Mouse (Mus musculus): ENCODE measurements at regions not wholly inside any gene's neighbourhood (a gene's known extent, or its start where the extent isn't known, plus 50 kb on each side); places are given as distances from the start of the nearest gene placed in this dataset.

GRCm38 (mm10) chr3:52739526-52739925 is 277.5 kb downstream of the Cog6 start:
- Histone ChIP-seq H3K27me3 (peaks cover 7% of the 10 kb centered on the region; the same call in 1 of the 2 replicates), H3K9ac (no peak overlapping the region), H3K36me3 (no peaks in the 10 kb centered on the region), H3K4me3 (no peak overlapping the region), H3K27ac (no peak overlapping the region), H3K4me2 (no peak overlapping the region), H3K4me1 (replicated peaks) (peaks cover 22% of the 10 kb centered on the region), H3K9me3 (no peaks in the 10 kb centered on the region)
- whole genome bisulfite sequencing, result 83% methylated on average over 4 of the region's 4 CpGs
- ATAC-seq (ENCODE audit: low FRiP score), result no peak

- Histone ChIP-seq H3K9ac (no peak overlapping the region), H3K36me3 (no peaks in the 10 kb centered on the region), H3K27ac (no peak overlapping the region), H3K4me3 (no peak overlapping the region), H3K4me1 (replicated peaks) (peaks cover 22% of the 10 kb centered on the region), H3K4me2 (no peak overlapping the region), H3K27me3 (0 out of 2 replicates have a peak, but pooled peaks cover 2% of the 10 kb centered on the region), H3K9me3 (no peaks in the 10 kb centered on the region)
- ATAC-seq (ENCODE audit: low FRiP score), result no peak
- 63% methylated on average over 5 of the region's 5 CpGs for WGBS
Measured at GRCm38 (mm10) chr3:52738386-52738785, 278.7 kb downstream of the Cog6 start.

GRCm38 (mm10) chr3:52735939-52736338 is 281.1 kb downstream of the Cog6 start:
- 94% methylated on average over 7 of the region's 7 CpGs for WGBS
- no peak overlapping the region for H3K9ac ChIP-seq
- H3K4me2 ChIP-seq, result no peak overlapping the region
- no peak for ATAC-seq (ENCODE audit: low FRiP score)
- no peak overlapping the region for H3K4me3 ChIP-seq
- no peaks in the 10 kb centered on the region for H3K36me3 ChIP-seq
- H3K27me3 ChIP-seq, result no peaks in the 10 kb centered on the region
- no peaks in the 10 kb centered on the region for H3K9me3 ChIP-seq
- no peak overlapping the region for H3K27ac ChIP-seq
- peaks cover 15% of the 10 kb centered on the region for H3K4me1 ChIP-seq (replicated peaks)

- Histone ChIP-seq H3K27me3 (no peaks in the 10 kb centered on the region), H3K27ac (no peak overlapping the region), H3K9ac (no peak overlapping the region), H3K4me1 (replicated peaks) (no peaks in the 10 kb centered on the region), H3K4me2 (no peak overlapping the region), H3K9me3 (no peaks in the 10 kb centered on the region), H3K4me3 (no peak overlapping the region), H3K36me3 (no peaks in the 10 kb centered on the region)
- ATAC-seq (ENCODE audit: low FRiP score), result no peak
Measured at GRCm38 (mm10) chr3:52731941-52732340, 285.1 kb downstream of the Cog6 start.

GRCm38 (mm10) chr3:52731491-52731890 is 285.5 kb downstream of the Cog6 start:
- ATAC-seq (ENCODE audit: low FRiP score), result no peak
- Histone ChIP-seq H3K4me1 (replicated peaks) (no peaks in the 10 kb centered on the region), H3K4me2 (no peak overlapping the region), H3K9me3 (no peaks in the 10 kb centered on the region), H3K27me3 (no peaks in the 10 kb centered on the region), H3K9ac (no peak overlapping the region), H3K36me3 (no peaks in the 10 kb centered on the region), H3K4me3 (no peak overlapping the region), H3K27ac (no peak overlapping the region)
- 88% methylated on average over 3 of the region's 3 CpGs for WGBS

- 84% methylated on average over 3 of the region's 3 CpGs for WGBS
- H3K36me3 ChIP-seq, result no peaks in the 10 kb centered on the region
- no peak for ATAC-seq (ENCODE audit: low FRiP score)
Measured at GRCm38 (mm10) chr3:52729731-52730130, 287.3 kb downstream of the Cog6 start.

GRCm38 (mm10) chr3:52728860-52729259 is 288.2 kb downstream of the Cog6 start:
- no peaks in the 10 kb centered on the region for H3K4me1 ChIP-seq (replicated peaks)
- no peak overlapping the region for H3K4me2 ChIP-seq
- no peak overlapping the region for H3K27ac ChIP-seq
- no peaks in the 10 kb centered on the region for H3K36me3 ChIP-seq
- H3K9me3 ChIP-seq, result no peaks in the 10 kb centered on the region
- 77% methylated on average over 6 of the region's 6 CpGs for WGBS
- no peak overlapping the region for H3K4me3 ChIP-seq
- no peak overlapping the region for H3K9ac ChIP-seq
- no peaks in the 10 kb centered on the region for H3K27me3 ChIP-seq
- ATAC-seq (ENCODE audit: low FRiP score), result no peak

More at GRCm38 (mm10) chr3:52729731-52730130, 287.3 kb downstream of the Cog6 start:
- no peak overlapping the region for H3K4me3 ChIP-seq
- H3K27me3 ChIP-seq, result no peaks in the 10 kb centered on the region
- H3K27ac ChIP-seq, result no peak overlapping the region
- no peak overlapping the region for H3K9ac ChIP-seq
- H3K4me2 ChIP-seq, result no peak overlapping the region
- H3K9me3 ChIP-seq, result no peaks in the 10 kb centered on the region
- no peaks in the 10 kb centered on the region for H3K4me1 ChIP-seq (replicated peaks)

- no peak for ATAC-seq (ENCODE audit: low FRiP score)
- no peaks in the 10 kb centered on the region for H3K27me3 ChIP-seq
- H3K4me2 ChIP-seq, result no peak overlapping the region
- 97% methylated on average over 5 of the region's 5 CpGs for WGBS
- H3K27ac ChIP-seq, result no peak overlapping the region
- H3K4me1 ChIP-seq (replicated peaks), result no peaks in the 10 kb centered on the region
- no peaks in the 10 kb centered on the region for H3K36me3 ChIP-seq
- no peak overlapping the region for H3K4me3 ChIP-seq
- no peak overlapping the region for H3K9ac ChIP-seq
- no peaks in the 10 kb centered on the region for H3K9me3 ChIP-seq
Measured at GRCm38 (mm10) chr3:52728426-52728825, 288.6 kb downstream of the Cog6 start.

- Histone ChIP-seq H3K36me3 (no peaks in the 10 kb centered on the region), H3K4me2 (no peak overlapping the region), H3K27me3 (no peaks in the 10 kb centered on the region), H3K9me3 (no peaks in the 10 kb centered on the region), H3K27ac (no peak overlapping the region), H3K4me1 (replicated peaks) (no peaks in the 10 kb centered on the region), H3K9ac (no peak overlapping the region), H3K4me3 (no peak overlapping the region)
- 91% methylated on average over 3 of the region's 3 CpGs for WGBS
- no peak for ATAC-seq (ENCODE audit: low FRiP score)
Measured at GRCm38 (mm10) chr3:52724354-52724753, 292.7 kb downstream of the Cog6 start.

GRCm38 (mm10) chr3:52722946-52723345 is 294.1 kb downstream of the Cog6 start:
- Histone ChIP-seq H3K9ac (no peak overlapping the region), H3K36me3 (no peaks in the 10 kb centered on the region), H3K27me3 (no peaks in the 10 kb centered on the region), H3K9me3 (no peaks in the 10 kb centered on the region), H3K4me3 (no peak overlapping the region), H3K4me1 (replicated peaks) (no peaks in the 10 kb centered on the region), H3K27ac (no peak overlapping the region), H3K4me2 (no peak overlapping the region)
- 94% methylated on average over 2 of the region's 2 CpGs for WGBS
- no peak for ATAC-seq (ENCODE audit: low FRiP score)

- ATAC-seq (ENCODE audit: low FRiP score), result no peak
- Histone ChIP-seq H3K36me3 (no peaks in the 10 kb centered on the region), H3K9ac (no peak overlapping the region), H3K9me3 (no peaks in the 10 kb centered on the region), H3K4me2 (no peak overlapping the region), H3K27ac (no peak overlapping the region), H3K4me1 (replicated peaks) (no peaks in the 10 kb centered on the region), H3K27me3 (peaks cover 3% of the 10 kb centered on the region; the same call in 1 of the 2 replicates), H3K4me3 (no peak overlapping the region)
- WGBS, result 87% methylated on average over 3 of the region's 3 CpGs
Measured at GRCm38 (mm10) chr3:52719181-52719580, 297.9 kb downstream of the Cog6 start.

GRCm38 (mm10) chr3:52717324-52717723 is 299.7 kb downstream of the Cog6 start:
- Histone ChIP-seq H3K4me2 (no peak overlapping the region), H3K36me3 (no peaks in the 10 kb centered on the region), H3K9ac (no peak overlapping the region), H3K4me1 (replicated peaks) (no peaks in the 10 kb centered on the region), H3K4me3 (no peak overlapping the region), H3K9me3 (no peaks in the 10 kb centered on the region), H3K27me3 (peaks cover 3% of the 10 kb centered on the region; the same call in 1 of the 2 replicates), H3K27ac (no peak overlapping the region)
- 88% methylated on average over 5 of the region's 5 CpGs for WGBS
- ATAC-seq (ENCODE audit: low FRiP score), result no peak

- no peak for ATAC-seq (ENCODE audit: low FRiP score)
- Histone ChIP-seq H3K27me3 (peaks cover 7% of the 10 kb centered on the region), H3K9me3 (no peaks in the 10 kb centered on the region), H3K4me1 (replicated peaks) (no peaks in the 10 kb centered on the region), H3K36me3 (no peaks in the 10 kb centered on the region), H3K4me3 (no peak overlapping the region), H3K27ac (no peak overlapping the region), H3K4me2 (no peak overlapping the region), H3K9ac (no peak overlapping the region)
- WGBS, result 93% methylated on average over 5 of the region's 5 CpGs
Measured at GRCm38 (mm10) chr3:52712151-52712550, 304.9 kb downstream of the Cog6 start.

Data from hindbrain, embryonic 13.5 days (tissue).